Mouse (Mus musculus) neural tube, embryonic 15.5 days (tissue): ENCODE measurements around the gene H1foo. TPM values are rescaled to one million over a fixed set of nuclear protein-coding genes. Genes with fewer than 3 reads are reported as not detected.

Experiments
- ATAC-seq: fragments of 200-750 bp; cut with Nextera tagmentation; 2 replicates; pipeline ENCODE4 v1.8.0; 2017; ENCODE audit warnings: mild to moderate bottlenecking, moderate TSS enrichment, moderate library complexity; ENCODE audit not compliant: low FRiP score
- H3K27ac ChIP-seq: fragments of 300-500 bp; sonication (generic); replicated peaks from 2 replicates; pipeline ENCODE4 v1.5.1; 2015; ENCODE audit warnings: mild to moderate bottlenecking, inconsistent platforms
- H3K27me3 ChIP-seq: fragments of 300-500 bp; sonication (generic); replicated peaks from 2 replicates; pipeline ENCODE4 v1.6.1; 2015; ENCODE audit warnings: inconsistent platforms
- H3K36me3 ChIP-seq: fragments of 300-500 bp; sonication (generic); 2 replicates; pipeline ENCODE4 v1.6.1; 2015; ENCODE audit warnings: inconsistent platforms
- H3K4me1 ChIP-seq: fragments of 300-500 bp; sonication (generic); 2 replicates; pipeline ENCODE4 v1.6.1; 2015; ENCODE audit warnings: inconsistent platforms
- H3K4me2 ChIP-seq: fragments of 300-500 bp; sonication (generic); 2 replicates; pipeline ENCODE4 v1.6.1; 2015; ENCODE audit warnings: inconsistent platforms, mild to moderate bottlenecking, moderate library complexity
- H3K4me3 ChIP-seq: fragments of 300-500 bp; sonication (generic); replicated peaks from 2 replicates; pipeline ENCODE4 v1.5.1; 2015; ENCODE audit warnings: mild to moderate bottlenecking, inconsistent platforms
- H3K9ac ChIP-seq: fragments of 300-500 bp; sonication (generic); replicated peaks from 2 replicates; pipeline ENCODE4 v1.6.1; 2015; ENCODE audit warnings: mild to moderate bottlenecking, inconsistent platforms
- H3K9me3 ChIP-seq: fragments of 300-500 bp; sonication (generic); replicated peaks from 2 replicates; pipeline ENCODE4 v1.6.1; 2016; ENCODE audit warnings: inconsistent platforms
- WGBS: fragments of 180-500 bp; shearing (Covaris S2); methylation state at CpG from one replicate; pipeline ENCODE4 v1.1.7; 2015; ENCODE audit warnings: mixed read lengths; 5-methylcytosine and 5-hydroxymethylcytosine counted together
- polyA plus RNA-seq: library from polyadenylated mRNA; unstranded; fragments of >200 nt; fragmentation: Nextera tagmentation; extraction: Ambion mirVana; gene quantifications from 2 replicates; pipeline ENCODE4 v1.2.1, GENCODE M21; 2015

Gene H1foo
- polyA plus RNA-seq, 1 experiment from 2014 or later = not detected

GRCm38 (mm10) chr6:115909940-115910339 is 34.8 kb upstream of the H1foo start:
- H3K4me3 ChIP-seq = no peak overlapping the region
- no peak overlapping the region for H3K9ac ChIP-seq
- H3K4me2 ChIP-seq = no peak overlapping the region
- no peak overlapping the region for H3K27ac ChIP-seq
- peaks cover 24% of the 10 kb centered on the region for H3K36me3 ChIP-seq
- H3K27me3 ChIP-seq = no peaks in the 10 kb centered on the region
- ATAC-seq = no peak
- WGBS = 85% methylated on average over 8 of the region's 8 CpGs
- peaks cover 9% of the 10 kb centered on the region; the same call in 1 of the 2 replicates for H3K4me1 ChIP-seq
- no peaks in the 10 kb centered on the region for H3K9me3 ChIP-seq

GRCm38 (mm10) chr6:115911763-115912162 is 33.0 kb upstream of the H1foo start:
- H3K36me3 ChIP-seq = peaks cover 12% of the 10 kb centered on the region
- H3K4me1 ChIP-seq = peaks cover 17% of the 10 kb centered on the region; the same call in 1 of the 2 replicates
- no peak for ATAC-seq
- 87% methylated on average over 6 of the region's 6 CpGs for WGBS
- no peaks in the 10 kb centered on the region for H3K27me3 ChIP-seq
- no peak overlapping the region for H3K4me3 ChIP-seq
- H3K9ac ChIP-seq = no peak overlapping the region
- no peak overlapping the region for H3K27ac ChIP-seq
- no peak overlapping the region for H3K4me2 ChIP-seq
- H3K9me3 ChIP-seq = no peaks in the 10 kb centered on the region

- peaks cover 14% of the 10 kb centered on the region; the same call in 1 of the 2 replicates for H3K4me1 ChIP-seq
- no peak overlapping the region for H3K27ac ChIP-seq
- no peak for ATAC-seq
- no peak overlapping the region for H3K4me3 ChIP-seq
- H3K36me3 ChIP-seq = peaks cover 3% of the 10 kb centered on the region; the same call in 1 of the 2 replicates
- WGBS = 75% methylated on average over 10 of the region's 10 CpGs
- no peaks in the 10 kb centered on the region for H3K27me3 ChIP-seq
- H3K9ac ChIP-seq = no peak overlapping the region
- H3K4me2 ChIP-seq = no peak overlapping the region
- no peaks in the 10 kb centered on the region for H3K9me3 ChIP-seq
Measured at GRCm38 (mm10) chr6:115913482-115913881, 31.3 kb upstream of the H1foo start.

GRCm38 (mm10) chr6:115914511-115915202 is 30.1 kb upstream of the H1foo start:
- 68% methylated on average over 15 of the region's 15 CpGs for WGBS
- no peak overlapping the region for H3K9ac ChIP-seq

GRCm38 (mm10) chr6:115915601-115916445 is 28.9 kb upstream of the H1foo start:
- no peak for ATAC-seq
- Histone ChIP-seq H3K27me3 (no peaks in the 10 kb centered on the region), H3K9ac (no peak overlapping the region), H3K36me3 (peaks cover 3% of the 10 kb centered on the region; the same call in 1 of the 2 replicates), H3K4me1 (peaks cover 13% of the 10 kb centered on the region; the same call in 1 of the 2 replicates), H3K27ac (peak overlapping the region; percentile 10), H3K4me2 (no peak overlapping the region), H3K9me3 (no peaks in the 10 kb centered on the region), H3K4me3 (no peak overlapping the region)
- WGBS = 67% methylated on average over 17 of the region's 17 CpGs

More at GRCm38 (mm10) chr6:115914511-115915202, 30.1 kb upstream of the H1foo start:
- Histone ChIP-seq H3K27me3 (no peaks in the 10 kb centered on the region), H3K4me1 (peaks cover 13% of the 10 kb centered on the region; the same call in 1 of the 2 replicates), H3K27ac (0 out of 2 replicates have a peak overlapping the region, but pooled peaks have one; percentile 10), H3K4me3 (no peak overlapping the region), H3K9me3 (no peaks in the 10 kb centered on the region), H3K36me3 (peaks cover 3% of the 10 kb centered on the region; the same call in 1 of the 2 replicates), H3K4me2 (no peak overlapping the region)
- no peak; the same call in 1 of the 2 replicates for ATAC-seq

- no peak overlapping the region for H3K4me2 ChIP-seq
- H3K27ac ChIP-seq = no peak overlapping the region
- H3K9ac ChIP-seq = no peak overlapping the region
- 85% methylated on average over 5 of the region's 5 CpGs for WGBS
- peaks cover 13% of the 10 kb centered on the region; the same call in 1 of the 2 replicates for H3K4me1 ChIP-seq
- H3K36me3 ChIP-seq = peaks cover 3% of the 10 kb centered on the region; the same call in 1 of the 2 replicates
- H3K9me3 ChIP-seq = no peaks in the 10 kb centered on the region
- ATAC-seq = no peak
- H3K27me3 ChIP-seq = no peaks in the 10 kb centered on the region
- H3K4me3 ChIP-seq = no peak overlapping the region
Measured at GRCm38 (mm10) chr6:115916611-115917010, 28.1 kb upstream of the H1foo start.

GRCm38 (mm10) chr6:115918615-115919014 is 26.1 kb upstream of the H1foo start:
- H3K4me1 ChIP-seq = peaks cover 13% of the 10 kb centered on the region; the same call in 1 of the 2 replicates
- no peak for ATAC-seq
- no peaks in the 10 kb centered on the region for H3K27me3 ChIP-seq
- H3K9me3 ChIP-seq = no peaks in the 10 kb centered on the region
- no peak overlapping the region for H3K27ac ChIP-seq
- peaks cover 3% of the 10 kb centered on the region; the same call in 1 of the 2 replicates for H3K36me3 ChIP-seq
- 100% methylated on average over 1 of the region's 1 CpGs for WGBS
- H3K4me3 ChIP-seq = no peak overlapping the region
- no peak overlapping the region for H3K9ac ChIP-seq
- no peak overlapping the region for H3K4me2 ChIP-seq

- WGBS = 90% methylated on average over 5 of the region's 5 CpGs
- Histone ChIP-seq H3K4me3 (no peak overlapping the region), H3K36me3 (peaks cover 3% of the 10 kb centered on the region; the same call in 1 of the 2 replicates), H3K27me3 (no peaks in the 10 kb centered on the region), H3K27ac (no peak overlapping the region), H3K9ac (no peak overlapping the region), H3K9me3 (no peaks in the 10 kb centered on the region), H3K4me2 (no peak overlapping the region), H3K4me1 (0 out of 2 replicates have a peak, but pooled peaks cover 9% of the 10 kb centered on the region)
- no peak for ATAC-seq
Measured at GRCm38 (mm10) chr6:115919876-115920275, 24.9 kb upstream of the H1foo start.

- Histone ChIP-seq H3K9ac (no peak overlapping the region), H3K36me3 (no peaks in the 10 kb centered on the region; the same call in 1 of the 2 replicates), H3K27me3 (no peaks in the 10 kb centered on the region), H3K9me3 (no peaks in the 10 kb centered on the region), H3K4me1 (peaks cover 22% of the 10 kb centered on the region), H3K4me2 (no peak overlapping the region), H3K4me3 (no peak overlapping the region), H3K27ac (no peak overlapping the region)
- ATAC-seq = no peak
- 54% methylated on average over 6 of the region's 6 CpGs for WGBS
Measured at GRCm38 (mm10) chr6:115924829-115925228, 19.9 kb upstream of the H1foo start.

- Histone ChIP-seq H3K9ac (no peak overlapping the region), H3K27ac (0 out of 2 replicates have a peak overlapping the region, but pooled peaks have one; percentile 30), H3K27me3 (no peaks in the 10 kb centered on the region), H3K36me3 (no peaks in the 10 kb centered on the region; the same call in 1 of the 2 replicates), H3K9me3 (no peaks in the 10 kb centered on the region), H3K4me3 (no peak overlapping the region), H3K4me2 (no peak overlapping the region), H3K4me1 (peaks cover 27% of the 10 kb centered on the region)
- WGBS = 45% methylated on average over 10 of the region's 10 CpGs
- no peak for ATAC-seq
Measured at GRCm38 (mm10) chr6:115926416-115926815, 18.3 kb upstream of the H1foo start.
